Mouse (Mus musculus): ENCODE measurements around the gene Sstr5. TPM values are rescaled to one million over a fixed set of nuclear protein-coding genes. Genes with fewer than 3 reads are reported as not detected.
A peak's percentile ranks its signal among the peaks of the same experiment; 100 is the strongest.

Sstr5 gene
- total RNA-seq, 2 experiments from 2014 or later, result 0.15 TPM; not detected in 1

DNA sequence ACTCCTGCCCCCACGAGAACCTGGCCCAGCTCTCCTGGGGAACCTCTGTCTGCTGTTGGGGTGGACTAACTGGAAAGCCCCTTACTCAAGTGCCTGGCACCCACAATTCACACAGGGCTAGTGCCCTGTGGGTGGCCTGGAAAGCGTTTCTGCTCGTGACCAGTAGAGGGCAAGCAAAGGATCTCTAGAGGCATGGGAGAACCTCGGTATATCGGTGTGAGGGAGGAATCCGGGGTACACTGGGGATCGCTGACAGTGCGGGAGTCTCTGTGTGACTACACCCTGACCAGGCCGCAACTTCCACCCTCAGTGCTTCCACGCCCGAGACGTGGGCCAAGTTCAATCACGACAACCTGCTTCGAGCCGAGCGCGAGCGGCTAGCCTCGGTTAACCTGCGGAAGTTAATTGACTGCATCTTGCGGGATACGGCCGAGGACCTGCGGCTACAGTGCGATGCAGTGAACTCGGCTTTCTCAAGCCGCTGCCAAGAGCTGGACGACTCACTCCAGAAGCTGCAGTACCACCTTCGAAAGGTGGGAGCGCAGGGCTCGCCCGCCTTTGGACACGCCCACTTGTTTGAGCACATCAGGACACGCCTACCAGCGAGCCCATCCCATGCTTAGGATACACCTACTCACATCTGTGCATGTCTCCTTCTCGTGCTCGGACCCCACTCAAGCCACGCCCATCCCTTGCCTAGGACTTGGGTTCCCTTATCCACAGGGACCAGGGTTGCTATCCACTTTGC lies 22.6 kb downstream of the Sstr5 start:
- DNase-seq, result peak; percentile 63

DNA sequence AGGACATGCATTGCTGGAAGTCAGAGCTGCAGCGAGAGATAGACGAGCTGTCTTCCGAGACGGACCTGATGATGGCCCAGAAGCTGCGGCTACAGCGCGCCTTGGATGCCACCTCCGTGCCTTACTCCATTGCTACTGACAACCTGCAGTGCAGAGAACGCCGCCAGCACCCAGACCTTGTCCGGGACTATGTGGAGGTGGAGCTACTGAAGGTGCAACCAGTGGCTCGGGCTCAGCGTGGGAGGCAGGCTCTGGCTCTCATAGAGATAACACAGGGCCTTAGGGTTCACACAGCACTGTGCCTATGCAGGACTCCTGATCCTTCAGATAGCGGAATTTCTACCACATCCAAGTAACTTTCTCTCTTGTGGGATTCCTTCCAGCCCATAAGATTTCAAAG lies 25.0 kb downstream of the Sstr5 start:
- no peak for DNase-seq

DNA sequence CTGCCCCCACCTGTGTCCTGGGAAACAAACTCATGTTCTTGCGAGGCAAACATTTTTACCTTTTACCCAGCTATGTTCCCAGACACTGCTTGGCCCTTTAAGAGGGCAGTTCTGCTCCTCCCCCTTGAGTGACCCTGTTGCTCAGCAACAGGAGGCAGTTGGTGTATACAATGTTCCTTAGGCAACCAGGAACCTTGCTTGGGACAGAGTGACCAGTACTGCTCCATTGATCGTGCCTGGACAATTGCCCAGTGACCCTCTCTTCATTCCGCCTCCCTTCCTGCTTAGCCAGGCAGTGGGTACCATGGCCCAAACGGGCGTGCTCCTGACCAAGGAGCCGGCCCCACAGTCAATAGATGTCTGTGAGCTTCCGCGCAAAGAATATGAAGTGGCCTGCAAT lies 25.7 kb downstream of the Sstr5 start:
- peak; percentile 50 for DNase-seq

DNA sequence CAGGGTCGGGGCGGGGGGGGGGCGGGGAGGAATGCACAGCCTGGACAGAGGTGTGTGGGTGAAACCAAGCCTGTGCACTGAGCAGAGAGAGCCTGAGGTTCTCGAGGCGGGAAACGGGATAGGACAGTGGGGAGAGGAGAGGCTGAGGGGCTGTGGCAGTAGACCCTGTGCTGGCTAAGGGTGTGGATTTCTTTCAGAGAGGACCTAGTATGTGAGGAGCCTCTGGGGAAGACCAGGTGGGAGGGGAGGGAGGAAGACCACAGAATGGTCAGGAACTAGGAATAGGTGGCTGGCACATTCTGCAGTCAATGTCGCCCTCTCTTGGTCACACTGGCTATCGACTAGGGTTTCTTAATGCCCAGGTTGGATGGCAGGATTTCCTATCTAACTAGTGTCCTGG lies 27.3 kb downstream of the Sstr5 start:
- peak; percentile 80 for DNase-seq

DNA sequence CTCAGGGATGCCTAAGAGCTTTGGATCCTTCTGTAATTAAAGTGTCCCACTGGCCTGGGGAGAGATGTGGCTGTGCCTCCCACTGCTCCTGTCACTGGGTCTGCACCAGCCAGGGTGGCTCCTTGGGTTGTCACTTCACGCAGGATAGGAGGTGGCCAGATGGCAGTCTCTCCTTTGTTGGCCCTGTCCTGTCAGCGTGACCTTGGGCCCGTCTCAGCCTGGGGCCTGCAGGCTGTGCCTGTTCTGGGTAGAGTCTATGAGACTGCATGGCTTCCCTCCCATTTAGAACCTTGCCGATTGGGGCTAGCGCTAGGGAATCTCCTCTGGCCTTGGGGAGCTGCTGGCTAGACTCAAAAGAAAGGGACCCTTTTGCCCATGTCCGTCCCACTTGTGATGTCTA lies 28.8 kb downstream of the Sstr5 start:
- peak; percentile 58 for DNase-seq

DNA sequence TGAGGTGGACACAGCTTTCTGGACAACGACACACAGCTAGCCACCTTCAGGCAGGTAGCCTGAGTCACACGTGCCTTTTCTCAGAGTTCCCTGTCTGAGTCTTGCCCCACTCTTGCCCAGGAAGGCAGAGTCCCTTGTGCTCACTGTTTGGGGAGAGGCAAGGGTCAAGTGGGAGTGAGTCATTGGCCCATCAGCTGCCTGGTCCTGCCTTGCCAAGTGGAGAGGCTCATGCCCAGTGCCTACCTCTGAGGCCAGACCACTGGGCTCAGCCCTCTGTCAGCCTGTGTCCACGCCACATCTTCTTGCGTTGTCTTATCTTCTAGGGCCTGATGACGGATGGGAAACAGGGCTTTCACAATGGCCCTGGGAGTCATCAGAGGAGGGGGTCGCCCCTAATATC lies 29.3 kb downstream of the Sstr5 start:
- no peak for DNase-seq

DNA sequence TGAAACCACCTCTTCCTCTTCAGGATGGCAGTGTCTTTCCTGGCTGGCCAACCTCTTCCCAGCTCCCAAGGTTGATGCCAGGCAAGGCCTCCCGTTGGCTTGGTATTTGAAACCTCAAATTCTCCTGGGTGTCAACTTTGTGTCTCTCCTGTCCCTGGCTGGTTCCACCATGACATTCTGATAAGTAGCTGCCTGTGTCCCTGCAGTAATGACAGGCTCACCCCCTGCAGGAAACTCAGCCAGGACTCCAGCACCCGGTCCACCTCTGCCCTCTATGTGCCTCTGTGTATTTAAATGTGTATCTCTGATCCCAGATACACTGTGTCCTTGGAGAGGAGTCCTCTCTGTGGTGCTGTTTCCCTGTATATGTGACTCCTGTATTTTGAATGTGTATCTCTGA lies 30.8 kb downstream of the Sstr5 start:
- DNase-seq, result no peak

DNA sequence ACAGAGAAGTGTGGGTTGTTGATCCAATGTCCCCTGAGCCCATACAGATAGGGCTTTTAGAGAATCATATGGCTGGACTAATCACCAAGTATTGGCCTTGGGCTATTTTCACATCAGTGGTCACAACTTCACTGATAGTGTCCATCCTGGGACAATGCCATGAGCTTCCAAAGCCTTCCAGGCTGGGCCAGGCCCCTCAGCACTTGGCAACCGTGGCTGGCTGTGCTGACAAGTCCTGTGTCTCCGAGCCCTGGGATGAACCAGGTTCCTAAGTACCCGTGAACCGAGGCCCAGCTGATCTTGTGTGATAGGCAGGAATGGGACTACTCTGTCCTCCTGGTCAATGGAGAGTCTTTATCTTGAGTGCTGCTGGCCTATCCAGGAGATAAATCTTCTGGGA lies 33.0 kb downstream of the Sstr5 start:
- no peak for DNase-seq

DNA sequence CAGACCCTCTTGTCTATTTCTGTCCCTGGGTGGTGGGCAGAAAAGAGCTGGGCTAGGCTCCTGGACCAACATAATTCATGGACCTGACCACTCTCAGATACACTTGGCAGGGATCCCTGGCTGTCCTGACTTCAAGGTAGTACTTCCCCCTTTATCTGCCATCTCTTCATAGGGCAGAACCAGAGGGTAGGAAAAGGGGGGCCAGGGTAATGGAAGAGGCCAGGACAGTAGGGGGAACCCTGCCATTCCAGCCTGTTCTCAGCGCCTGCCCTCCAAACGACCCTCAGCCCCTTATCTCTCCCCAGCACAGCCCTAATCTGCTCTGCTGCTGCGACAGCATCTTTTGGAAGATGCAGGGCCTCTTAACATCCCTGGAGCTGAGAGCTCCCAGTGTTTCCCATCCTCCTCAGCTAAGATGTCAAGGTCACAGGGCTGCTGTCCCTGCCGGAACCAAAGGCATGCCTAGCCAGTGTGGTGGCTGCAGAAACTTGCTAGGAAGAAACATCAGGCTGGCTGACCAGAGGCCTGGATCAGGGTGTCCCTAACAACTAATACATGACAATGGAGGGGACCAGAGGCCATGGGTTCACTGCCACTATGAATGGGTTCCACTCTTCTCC lies 33.7 kb downstream of the Sstr5 start:
- no peak for DNase-seq

DNA sequence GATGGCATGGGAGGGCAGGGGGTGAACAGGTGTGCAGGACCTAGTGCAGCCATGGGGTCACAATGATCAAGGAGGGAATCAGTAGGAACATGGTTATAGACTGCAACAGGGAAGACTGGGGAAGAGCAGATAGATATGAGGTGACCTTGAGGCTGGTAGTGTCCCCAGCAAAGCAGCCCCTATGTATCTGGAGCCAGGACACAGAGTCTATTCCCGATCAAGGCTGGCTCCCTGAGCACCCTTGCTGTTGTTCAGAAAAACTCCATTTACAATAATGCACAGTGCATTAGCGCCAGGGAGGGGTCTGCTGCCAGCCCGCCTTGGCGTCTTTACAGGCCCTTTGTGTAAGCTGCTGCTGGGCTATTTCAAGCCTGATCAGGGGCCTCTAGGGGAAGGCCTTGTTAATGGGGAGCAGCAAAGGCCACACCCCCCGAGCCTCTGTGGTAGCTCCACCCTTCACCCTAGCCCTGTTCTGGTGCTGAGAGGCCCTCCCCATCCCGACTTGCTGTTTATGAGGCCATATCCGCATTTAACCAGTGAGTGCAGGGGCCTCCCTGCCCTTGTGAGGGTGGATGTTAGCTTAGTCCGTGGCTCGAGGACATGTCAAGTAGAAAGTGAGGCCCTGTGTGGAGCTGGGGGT lies 34.7 kb downstream of the Sstr5 start:
- DNase-seq, result peak; percentile 41

DNA sequence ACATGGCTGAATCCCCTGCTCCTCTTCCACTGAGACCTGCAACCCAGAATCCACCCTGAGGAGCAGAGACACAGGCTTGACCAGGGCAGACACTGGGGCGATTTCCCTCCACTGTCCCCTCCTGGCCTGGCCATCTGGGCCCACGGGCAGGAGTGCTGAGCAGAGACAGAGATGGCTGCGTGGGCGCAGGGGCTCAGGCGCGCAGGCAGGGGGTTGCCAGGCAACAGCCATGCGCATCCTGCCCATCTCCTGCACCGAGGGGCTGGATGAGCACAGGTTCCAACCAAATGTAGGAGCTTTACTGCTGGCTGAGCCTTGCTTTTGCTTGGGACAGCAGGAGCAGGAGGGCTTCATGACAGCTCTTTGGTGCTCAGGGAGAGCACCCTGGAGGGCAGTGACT lies 40.5 kb downstream of the Sstr5 start:
- no peak for DNase-seq

DNA sequence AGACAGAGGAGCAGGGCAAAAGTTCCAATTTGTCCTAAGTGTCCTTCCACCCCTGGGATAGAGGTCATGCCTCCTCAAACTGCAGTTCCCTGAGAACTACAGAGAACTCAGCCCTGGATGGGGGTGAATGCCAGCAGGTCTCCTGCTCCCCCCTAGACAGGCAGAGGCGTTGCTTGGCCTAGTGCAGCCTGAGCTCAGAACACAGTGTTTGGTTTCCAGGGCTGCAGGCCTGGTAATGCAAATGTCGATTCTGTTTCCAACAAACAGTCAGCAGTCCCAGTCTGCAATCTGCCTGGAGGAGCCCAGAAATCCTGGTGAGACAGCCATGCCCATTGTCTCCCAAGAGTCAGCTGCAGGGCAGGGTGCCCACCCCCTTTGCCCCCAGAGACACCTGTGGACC lies 42.8 kb downstream of the Sstr5 start, which contains the start of gene Tekt4:
Gene Tekt4, plus strand, starts transcription at position 344 of the 400 bp plus-strand sequence.
- no peak for DNase-seq

DNA sequence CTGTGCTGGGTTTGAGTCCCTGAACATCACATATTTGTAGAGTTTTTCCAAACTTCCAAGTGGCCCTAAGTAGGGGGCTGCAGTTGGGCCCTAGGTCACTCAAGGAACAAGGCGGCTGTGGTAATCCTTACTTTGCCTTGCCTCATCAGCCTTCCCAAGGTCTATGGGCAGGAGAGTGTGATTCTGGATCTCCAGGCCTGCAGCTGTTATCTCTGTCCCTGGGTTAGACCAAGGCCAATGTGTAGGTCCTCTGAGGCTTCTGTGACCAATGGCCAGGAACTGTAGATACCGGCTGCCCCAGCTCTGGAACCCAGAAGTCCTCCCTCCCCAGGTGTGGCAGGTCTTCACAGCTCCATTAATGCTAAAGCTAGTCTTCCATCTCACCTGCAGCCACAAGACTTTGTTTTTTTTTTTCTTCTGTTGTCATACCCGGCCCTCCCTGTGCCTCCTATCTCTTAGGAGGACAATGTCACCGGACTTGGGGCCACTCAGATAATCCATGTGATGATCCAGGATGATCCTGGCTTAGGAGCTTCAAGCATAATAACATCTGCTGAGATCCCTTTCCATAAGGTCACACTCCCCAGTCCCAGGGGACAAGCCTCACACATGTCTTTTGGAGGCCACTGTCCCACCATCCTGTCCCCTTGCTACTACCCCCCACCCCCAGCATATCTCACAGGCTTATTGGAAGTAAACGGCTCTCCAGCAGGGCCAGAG lies 44.7 kb downstream of the Sstr5 start:
- no peak for DNase-seq

DNA sequence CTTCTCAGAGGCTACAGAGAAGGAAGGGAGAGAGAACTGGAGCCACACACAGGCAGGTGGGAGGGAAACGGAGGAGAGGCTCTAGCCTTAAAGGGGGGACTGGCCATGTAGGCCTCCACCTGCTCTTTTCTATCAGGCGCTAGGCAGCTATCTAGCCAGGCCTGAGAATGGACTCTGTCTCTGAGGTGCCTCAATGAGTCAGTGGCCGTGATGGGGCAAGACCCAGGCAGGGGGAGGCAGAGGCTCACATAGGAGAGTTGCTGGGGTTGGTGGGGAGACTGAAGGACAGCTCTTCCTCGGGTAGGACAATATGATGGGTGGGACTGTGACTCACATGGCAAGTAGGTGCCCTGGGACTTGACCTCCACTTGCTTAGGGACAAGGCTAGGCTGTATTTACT lies 46.8 kb downstream of the Sstr5 start:
- no peak for DNase-seq

DNA sequence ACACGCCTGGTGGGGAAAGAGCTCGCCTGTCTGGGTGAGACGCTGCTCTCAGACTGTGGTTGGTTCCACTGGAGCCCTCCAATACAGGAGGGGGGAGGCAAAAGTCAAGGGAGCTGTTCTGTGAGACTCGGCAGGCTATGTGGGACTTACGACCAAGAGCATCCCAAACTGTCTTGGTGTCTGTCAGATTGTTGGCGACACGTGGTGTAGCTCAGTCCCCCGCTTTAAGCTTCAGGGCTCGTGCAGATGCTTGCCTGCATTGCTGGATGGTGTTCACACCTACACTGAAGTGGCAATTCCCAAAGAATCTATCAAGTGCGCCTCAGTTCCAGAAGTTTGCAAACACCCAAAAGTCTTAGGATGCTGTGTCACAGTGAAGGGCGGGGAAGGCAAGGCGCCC lies 49.2 kb downstream of the Sstr5 start:
- no peak for DNase-seq

DNA sequence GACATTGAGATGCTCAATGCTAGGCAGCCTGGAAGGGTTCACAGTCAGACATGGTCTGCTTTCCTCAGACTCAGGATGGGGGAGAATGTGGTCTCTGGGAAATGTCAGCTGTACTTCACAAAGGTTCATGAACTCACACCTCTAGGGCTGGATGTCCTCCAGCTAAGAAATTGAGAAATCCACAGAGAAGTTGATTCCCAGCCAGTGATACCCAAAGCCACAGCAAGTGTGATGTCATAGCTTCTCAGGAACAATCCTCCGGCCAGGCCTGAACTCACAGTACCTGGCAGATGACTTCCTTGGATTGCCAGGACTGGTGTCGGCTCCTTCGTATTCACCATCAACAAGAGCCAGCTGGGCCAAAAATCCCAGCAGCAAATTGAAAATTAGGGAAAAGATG lies 51.2 kb downstream of the Sstr5 start:
- DNase-seq, result no peak

DNA sequence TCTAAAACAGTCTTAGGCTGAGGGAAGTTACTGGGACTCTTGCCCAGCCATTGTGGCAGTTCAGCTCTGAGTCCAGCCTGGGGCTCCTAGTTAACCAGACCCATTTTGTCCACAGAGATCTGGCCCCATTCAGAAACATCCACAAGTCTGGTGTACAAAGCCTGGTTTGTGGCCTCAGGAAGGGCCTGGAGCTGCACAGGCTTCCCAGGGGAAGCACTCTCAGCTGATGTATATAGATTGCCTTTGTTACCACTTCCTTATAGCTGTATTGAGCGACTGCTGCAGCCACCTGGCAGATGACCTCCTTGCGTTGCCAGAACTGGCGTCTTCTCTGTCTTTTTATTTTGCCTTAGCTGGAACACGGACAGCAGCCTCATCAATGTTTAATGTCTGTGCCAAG lies 52.0 kb downstream of the Sstr5 start:
- no peak for DNase-seq

DNA sequence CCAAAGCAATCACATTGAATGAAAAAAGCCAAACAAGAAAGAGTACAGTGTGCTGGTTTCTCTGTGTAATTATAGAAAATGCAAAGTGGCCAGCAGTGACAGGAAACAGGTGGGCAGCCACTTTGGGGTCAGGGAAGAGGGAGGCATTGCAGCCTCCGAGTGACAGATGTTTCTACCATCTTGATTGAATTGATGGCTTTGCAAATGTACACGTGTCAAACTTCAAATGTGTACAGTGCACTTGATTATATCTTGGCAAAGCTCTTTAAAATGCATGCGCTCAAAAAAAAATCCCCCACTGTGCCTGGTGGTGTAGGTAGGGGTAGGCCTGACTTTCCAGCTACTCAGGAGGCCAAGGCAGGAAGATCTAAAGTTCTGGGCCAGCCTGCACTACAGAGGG lies 54.2 kb downstream of the Sstr5 start:
- no peak for DNase-seq

DNA sequence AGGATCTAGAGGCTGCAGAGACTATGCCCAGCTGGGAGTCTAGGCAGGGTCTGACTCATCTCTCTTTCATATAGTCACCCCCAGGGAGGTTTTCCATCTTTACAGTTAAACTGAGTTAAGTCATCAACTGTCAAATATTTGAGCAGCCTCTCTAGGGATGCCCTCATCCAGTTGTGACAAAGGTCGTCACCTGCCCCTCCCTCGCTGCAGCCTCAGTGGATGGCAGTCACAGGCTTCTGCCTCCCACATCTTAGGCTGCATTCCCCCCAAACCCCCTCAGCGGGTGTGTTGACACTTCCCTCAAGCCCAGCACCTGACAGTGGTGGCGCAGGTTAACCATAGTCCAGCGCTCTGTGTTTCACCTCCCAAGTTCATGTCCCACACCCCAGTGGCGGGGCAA lies 55.7 kb downstream of the Sstr5 start:
- DNase-seq, result no peak

Data from adrenal gland, postnatal 10 days (tissue).